Mouse (Mus musculus) gastrocnemius, adult 8-10 months (tissue): ENCODE data around the gene Mcub. TPM values are rescaled to one million over a fixed set of nuclear protein-coding genes. Genes with fewer than 3 reads are reported as not detected.
A peak's percentile ranks its signal among the peaks of the same experiment; 100 is the strongest.

ENCODE experiments used
- DNase-seq, 2 experiments: peaks; one replicate each; pipeline ENCODE4 v3.0.0; 2022; ENCODE audit warnings: low spot score in 2 of 2
- total RNA-seq, 4 experiments: library from RNA; stranded (reverse); gene quantifications; 2 replicates each; pipeline ENCODE4 v1.2.4; 2022

The Mcub gene
- total RNA-seq, 4 experiments from 2014 or later: 0.56 to 1.4 (median 0.95) TPM

GRCm38 (mm10) chr3:129896591-129896990 lies 73.4 kb downstream of the Mcub start:
- DNase-seq: no peak

- no peak for DNase-seq
Observed at GRCm38 (mm10) chr3:129893143-129893542, 76.9 kb downstream of the Mcub start.

GRCm38 (mm10) chr3:129892003-129892402 lies 78.0 kb downstream of the Mcub start:
- no peak for DNase-seq

GRCm38 (mm10) chr3:129887779-129888517 lies 82.1 kb downstream of the Mcub start:
- DNase-seq: no peak

GRCm38 (mm10) chr3:129886430-129886829 lies 83.6 kb downstream of the Mcub start:
- DNase-seq: no peak

GRCm38 (mm10) chr3:129885577-129885976 lies 84.4 kb downstream of the Mcub start:
- DNase-seq: no peak

GRCm38 (mm10) chr3:129880925-129881593 lies 88.9 kb downstream of the Mcub start:
- no peak for DNase-seq

GRCm38 (mm10) chr3:129879913-129880312 lies 90.1 kb downstream of the Mcub start:
- DNase-seq: no peak

- peak in 1 of 2 experiments; percentile 9 for DNase-seq
Observed at GRCm38 (mm10) chr3:129879131-129879757, 90.8 kb downstream of the Mcub start.

- peak; percentile 83 to 90 for DNase-seq
Observed at GRCm38 (mm10) chr3:129878405-129879021, 91.5 kb downstream of the Mcub start, which contains the start of gene Pla2g12a. Pla2g12a (plus strand) TSS chr3:129878606.

- no peak for DNase-seq
Observed at GRCm38 (mm10) chr3:129877327-129877726, 92.7 kb downstream of the Mcub start.

Other genes with a start within 250 kb of the Mcub start
- gene Egf, start 214.9 kb downstream of the Mcub start, total RNA-seq: 10 to 100 TPM; 30.3 to 34.8 (median 33.8) TPM
- not detected for gene Lrit3, start 166.2 kb downstream of the Mcub start, total RNA-seq
- gene Rrh, start 147.6 kb downstream of the Mcub start, total RNA-seq: not detected
- 10 to 100 TPM; 13.5 to 24.3 (median 18.7) TPM for gene Gar1, start 138.8 kb downstream of the Mcub start, total RNA-seq
- gene Cfi, start 134.3 kb downstream of the Mcub start, total RNA-seq: not detected
- gene Pla2g12a, start 91.6 kb downstream of the Mcub start, total RNA-seq: 10 to 100 TPM; 83.7 to 92.7 (median 86.9) TPM
- 1 to 10 TPM; 1.7 to 2.7 (median 1.9) TPM for gene Casp6, start 68.8 kb downstream of the Mcub start, total RNA-seq
- gene Sec24b, start 91.3 kb upstream of the Mcub start, total RNA-seq: 10 to 100 TPM; 18.4 to 25.6 (median 21.0) TPM
- under 1 TPM; 0.05 to 0.13 (median 0.11) TPM for gene Col25a1, start 161.3 kb upstream of the Mcub start, total RNA-seq